ENCODE assay signal across 14 mouse cellular contexts in genomic region chr10:18213373-18213772, GRCm38 (mm10). TPM values are rescaled to one million over a fixed set of nuclear protein-coding genes. Genes with fewer than 3 reads are reported as not detected.
"Had no signal": no experiment of that assay in that cellular context is flagged by ENCODE, and none has a peak within 500 bp of the region (broad histone marks: within the 10 kb centered on the region; RNA-seq: fewer than 3 reads in every experiment).

No protein-coding gene starts in this region.

- H3K9me3 ChIP-seq: limb, embryonic 15.5 days; liver, embryonic 12.5 days; midbrain, embryonic 12.5 days; neural tube, embryonic 13.5 days had no signal

- H3K4me2 ChIP-seq: limb, embryonic 15.5 days; liver, embryonic 12.5 days; lung, embryonic 14.5 days; midbrain, embryonic 12.5 days; neural tube, embryonic 13.5 days had no signal

- H3K4me3 ChIP-seq: layer of hippocampus, adult 2 months; limb, embryonic 15.5 days; liver, embryonic 12.5 days; midbrain, embryonic 12.5 days; neural tube, embryonic 13.5 days had no signal

- DNase-seq: left cerebral cortex, postnatal 4 days; lung, postnatal 14 days; right cerebral cortex, postnatal 14 days; thymus, adult 18-20 months; thymus, postnatal 25 days had no signal

- H3K36me3 ChIP-seq: limb, embryonic 15.5 days; liver, embryonic 12.5 days had no signal

- ATAC-seq: liver, embryonic 12.5 days; midbrain, embryonic 16.5 days had no signal

- H3K27ac ChIP-seq: layer of hippocampus, adult 2 months; limb, embryonic 15.5 days; liver, embryonic 12.5 days; midbrain, embryonic 12.5 days; neural tube, embryonic 13.5 days had no signal

- H3K27me3 ChIP-seq: limb, embryonic 15.5 days; liver, embryonic 12.5 days; neural tube, embryonic 13.5 days had no signal

- H3K9ac ChIP-seq: limb, embryonic 15.5 days; liver, embryonic 12.5 days; lung, embryonic 14.5 days; midbrain, embryonic 12.5 days; neural tube, embryonic 13.5 days had no signal

- H3K4me1 ChIP-seq: neural tube, embryonic 13.5 days had no signal

RNA-seq across cellular contexts. Expression of gene Ect2l, which starts 2.7 kb away (rescaled TPM):
- polyA plus RNA-seq: liver, embryonic 16.5 days; lung, embryonic 14.5 days; spleen, adult 2 months had no signal
